Mouse (Mus musculus): Measurements from ENCODE around the gene Zfhx2. TPM values are rescaled to one million over a fixed set of nuclear protein-coding genes. Genes with fewer than 3 reads are reported as not detected.

Gene Zfhx2
- polyA plus RNA-seq, 1 experiment: 0.63 TPM

- H3K4me3 ChIP-seq (ENCODE audit: insufficient read depth, poor library complexity, severe bottlenecking): no peak overlapping the region
- TF ChIP-seq FOSL1 (IDR thresholded peaks at IDR 0.05; ENCODE audit: insufficient read depth, low read length, poor library complexity, severe bottlenecking) (no peak), MYOD1 (IDR thresholded peaks at IDR 0.05; ENCODE audit: control insufficient read depth, insufficient read length, low read depth) (no peak), USF1 (IDR thresholded peaks at IDR 0.05; ENCODE audit: low read depth) (no peak), MAX (IDR thresholded peaks at IDR 0.05) (no peak), MYOG (IDR thresholded peaks at IDR 0.05; ENCODE audit: control insufficient read depth, extremely low read depth, insufficient read length) (no peak), CEBPB (IDR thresholded peaks at IDR 0.05; ENCODE audit: low read depth) (no peak), CTCF (IDR thresholded peaks at IDR 0.05; ENCODE audit: control insufficient read depth, insufficient read depth, insufficient read length) (no peak)
These were observed 75.2 kb downstream of the Zfhx2 start for GRCm38 (mm10) chr14:55016876-55017275.

GRCm38 (mm10) chr14:55015767-55016111 is 76.4 kb downstream of the Zfhx2 start:
- Histone ChIP-seq H3K36me3 (ENCODE audit: control insufficient read depth, insufficient read depth) (peaks cover 19% of the 10 kb centered on the region), H3K79me2 (ENCODE audit: control insufficient read depth, insufficient read depth) (peaks cover 18% of the 10 kb centered on the region), H3K79me3 (ENCODE audit: low read depth) (peaks cover 11% of the 10 kb centered on the region), H3K4me3 (ENCODE audit: insufficient read depth, poor library complexity, severe bottlenecking) (peak overlapping the region; percentile 60), H3ac (ENCODE audit: control insufficient read depth, insufficient read length, low read depth) (peak overlapping the region; percentile 97), H3K27me3 (ENCODE audit: control insufficient read depth, insufficient read depth, insufficient read length) (no peaks in the 10 kb centered on the region)
- TF ChIP-seq MAX (IDR thresholded peaks at IDR 0.05) (no peak), FOSL1 (IDR thresholded peaks at IDR 0.05; ENCODE audit: insufficient read depth, low read length, poor library complexity, severe bottlenecking) (no peak), CTCF (IDR thresholded peaks at IDR 0.05; ENCODE audit: control insufficient read depth, insufficient read depth, insufficient read length) (no peak), USF1 (IDR thresholded peaks at IDR 0.05; ENCODE audit: low read depth) (no peak), MYOG (IDR thresholded peaks at IDR 0.05; ENCODE audit: control insufficient read depth, extremely low read depth, insufficient read length) (no peak), CEBPB (IDR thresholded peaks at IDR 0.05; ENCODE audit: low read depth) (no peak), MYOD1 (IDR thresholded peaks at IDR 0.05; ENCODE audit: control insufficient read depth, insufficient read length, low read depth) (no peak)

More at GRCm38 (mm10) chr14:55016876-55017275, 75.2 kb downstream of the Zfhx2 start:
- Histone ChIP-seq H3K79me2 (ENCODE audit: control insufficient read depth, insufficient read depth) (peaks cover 18% of the 10 kb centered on the region), H3K79me3 (ENCODE audit: low read depth) (peaks cover 11% of the 10 kb centered on the region), H3K27me3 (ENCODE audit: control insufficient read depth, insufficient read depth, insufficient read length) (no peaks in the 10 kb centered on the region), H3ac (ENCODE audit: control insufficient read depth, insufficient read length, low read depth) (no peak overlapping the region), H3K36me3 (ENCODE audit: control insufficient read depth, insufficient read depth) (peaks cover 26% of the 10 kb centered on the region)

- H3K27me3 ChIP-seq (ENCODE audit: control insufficient read depth, insufficient read depth, insufficient read length): no peaks in the 10 kb centered on the region
- peaks cover 11% of the 10 kb centered on the region for H3K79me3 ChIP-seq (ENCODE audit: low read depth)
- peak within 1 kb of the TSS; percentile 60 for H3K4me3 ChIP-seq (ENCODE audit: insufficient read depth, poor library complexity, severe bottlenecking)
- TF ChIP-seq MYOD1 (IDR thresholded peaks at IDR 0.05; ENCODE audit: control insufficient read depth, insufficient read length, low read depth): no peak
- TF ChIP-seq FOSL1 (IDR thresholded peaks at IDR 0.05; ENCODE audit: insufficient read depth, low read length, poor library complexity, severe bottlenecking): no peak
- peak; percentile 80 for TF ChIP-seq CTCF (IDR thresholded peaks at IDR 0.05; ENCODE audit: control insufficient read depth, insufficient read depth, insufficient read length)
- peak; percentile 36 for TF ChIP-seq USF1 (IDR thresholded peaks at IDR 0.05; ENCODE audit: low read depth)
- peak; percentile 8 for TF ChIP-seq MAX (IDR thresholded peaks at IDR 0.05)
- TF ChIP-seq CEBPB (IDR thresholded peaks at IDR 0.05; ENCODE audit: low read depth): no peak
- no peak for TF ChIP-seq MYOG (IDR thresholded peaks at IDR 0.05; ENCODE audit: control insufficient read depth, extremely low read depth, insufficient read length)
- peaks cover 14% of the 10 kb centered on the region for H3K36me3 ChIP-seq (ENCODE audit: control insufficient read depth, insufficient read depth)
- H3ac ChIP-seq (ENCODE audit: control insufficient read depth, insufficient read length, low read depth): peak within 1 kb of the TSS; percentile 97
- H3K79me2 ChIP-seq (ENCODE audit: control insufficient read depth, insufficient read depth): peaks cover 18% of the 10 kb centered on the region
These were observed 76.9 kb downstream of the Zfhx2 start, which contains the start of gene Ngdn for GRCm38 (mm10) chr14:55014991-55015766. TSS of gene Ngdn (plus strand) at chr14:55015454.

GRCm38 (mm10) chr14:55014591-55014990 is 77.5 kb downstream of the Zfhx2 start:
- TF ChIP-seq MYOG (IDR thresholded peaks at IDR 0.05; ENCODE audit: control insufficient read depth, extremely low read depth, insufficient read length) (no peak), FOSL1 (IDR thresholded peaks at IDR 0.05; ENCODE audit: insufficient read depth, low read length, poor library complexity, severe bottlenecking) (no peak), CEBPB (IDR thresholded peaks at IDR 0.05; ENCODE audit: low read depth) (peak; percentile 13)

GRCm38 (mm10) chr14:55011116-55011515 is 81.0 kb downstream of the Zfhx2 start:
- TF ChIP-seq MAX (IDR thresholded peaks at IDR 0.05) (no peak), USF1 (IDR thresholded peaks at IDR 0.05; ENCODE audit: low read depth) (no peak), MYOD1 (IDR thresholded peaks at IDR 0.05; ENCODE audit: control insufficient read depth, insufficient read length, low read depth) (no peak), FOSL1 (IDR thresholded peaks at IDR 0.05; ENCODE audit: insufficient read depth, low read length, poor library complexity, severe bottlenecking) (no peak), CTCF (IDR thresholded peaks at IDR 0.05; ENCODE audit: control insufficient read depth, insufficient read depth, insufficient read length) (no peak), CEBPB (IDR thresholded peaks at IDR 0.05; ENCODE audit: low read depth) (no peak), MYOG (IDR thresholded peaks at IDR 0.05; ENCODE audit: control insufficient read depth, extremely low read depth, insufficient read length) (no peak)
- Histone ChIP-seq H3K79me3 (ENCODE audit: low read depth) (peaks cover 5% of the 10 kb centered on the region), H3K79me2 (ENCODE audit: control insufficient read depth, insufficient read depth) (peaks cover 7% of the 10 kb centered on the region)

More at GRCm38 (mm10) chr14:55014591-55014990, 77.5 kb downstream of the Zfhx2 start:
- Histone ChIP-seq H3K4me3 (ENCODE audit: insufficient read depth, poor library complexity, severe bottlenecking) (peak overlapping the region; percentile 34), H3K79me3 (ENCODE audit: low read depth) (peaks cover 11% of the 10 kb centered on the region), H3K79me2 (ENCODE audit: control insufficient read depth, insufficient read depth) (peaks cover 18% of the 10 kb centered on the region), H3ac (ENCODE audit: control insufficient read depth, insufficient read length, low read depth) (peak overlapping the region; percentile 93), H3K27me3 (ENCODE audit: control insufficient read depth, insufficient read depth, insufficient read length) (no peaks in the 10 kb centered on the region), H3K36me3 (ENCODE audit: control insufficient read depth, insufficient read depth) (peaks cover 9% of the 10 kb centered on the region)

More at GRCm38 (mm10) chr14:55011116-55011515, 81.0 kb downstream of the Zfhx2 start:
- Histone ChIP-seq H3K4me3 (ENCODE audit: insufficient read depth, poor library complexity, severe bottlenecking) (no peak overlapping the region), H3K27me3 (ENCODE audit: control insufficient read depth, insufficient read depth, insufficient read length) (no peaks in the 10 kb centered on the region), H3K36me3 (ENCODE audit: control insufficient read depth, insufficient read depth) (no peaks in the 10 kb centered on the region), H3ac (ENCODE audit: control insufficient read depth, insufficient read length, low read depth) (no peak overlapping the region)

Other genes with a start within 250 kb of the Zfhx2 start
- 1.3 TPM for gene Homez, start 221.4 kb downstream of the Zfhx2 start, polyA plus RNA-seq (2012; fragmentation: generic; extraction: Trizol)
- 1.1 TPM for gene Ppp1r3e, start 214.8 kb downstream of the Zfhx2 start, polyA plus RNA-seq (2012; fragmentation: generic; extraction: Trizol)
- 16.5 TPM for gene Bcl2l2, start 208.9 kb downstream of the Zfhx2 start, polyA plus RNA-seq (2012; fragmentation: generic; extraction: Trizol)
- 0.49 TPM for gene Gm20521, start 208.9 kb downstream of the Zfhx2 start, polyA plus RNA-seq (2012; fragmentation: generic; extraction: Trizol)
- gene Pabpn1, start 199.8 kb downstream of the Zfhx2 start, polyA plus RNA-seq (2012; fragmentation: generic; extraction: Trizol): 146 TPM
- 0.27 TPM for gene Slc22a17, start 179.2 kb downstream of the Zfhx2 start, polyA plus RNA-seq (2012; fragmentation: generic; extraction: Trizol)
- gene Efs, start 166.2 kb downstream of the Zfhx2 start, polyA plus RNA-seq (2012; fragmentation: generic; extraction: Trizol): 0.16 TPM
- not detected for gene Il25, start 159.6 kb downstream of the Zfhx2 start, polyA plus RNA-seq (2012; fragmentation: generic; extraction: Trizol)
- not detected for gene Cmtm5, start 156.1 kb downstream of the Zfhx2 start, polyA plus RNA-seq (2012; fragmentation: generic; extraction: Trizol)
- 0.02 TPM for gene Myh6, start 125.4 kb downstream of the Zfhx2 start, polyA plus RNA-seq (2012; fragmentation: generic; extraction: Trizol)
- not detected for gene Gm17428, start 115.4 kb downstream of the Zfhx2 start, polyA plus RNA-seq (2012; fragmentation: generic; extraction: Trizol)
- gene Myh7, start 97.7 kb downstream of the Zfhx2 start, polyA plus RNA-seq (2012; fragmentation: generic; extraction: Trizol): 0.11 TPM
- gene Ngdn, start 76.9 kb downstream of the Zfhx2 start, polyA plus RNA-seq (2012; fragmentation: generic; extraction: Trizol): 56.0 TPM
- 11.5 TPM for gene Thtpa, start 2.5 kb upstream of the Zfhx2 start, polyA plus RNA-seq (2012; fragmentation: generic; extraction: Trizol)
- 3.9 TPM for gene Ap1g2, start 14.3 kb upstream of the Zfhx2 start, polyA plus RNA-seq (2012; fragmentation: generic; extraction: Trizol)
- gene Jph4, start 24.6 kb upstream of the Zfhx2 start, polyA plus RNA-seq (2012; fragmentation: generic; extraction: Trizol): not detected
- not detected for gene Dhrs2, start 129.7 kb upstream of the Zfhx2 start, polyA plus RNA-seq (2012; fragmentation: generic; extraction: Trizol)